Mouse (Mus musculus): ENCODE measurements around the gene Btg1.

GRCm38 (mm10) chr10:96642751-96643150 lies 25.9 kb downstream of the Btg1 start:
- TF ChIP-seq GATA1 (IDR thresholded peaks at IDR 0.05; ENCODE audit: borderline replicate concordance, low read length) (no peak), FLI1 (IDR thresholded peaks at IDR 0.05; ENCODE audit: low read length) (no peak)
